Mouse (Mus musculus) cortical plate, adult 2 months (tissue): ENCODE measurements at regions not wholly inside any gene's neighbourhood (a gene's known extent, or its start where the extent isn't known, plus 50 kb on each side); places are given as distances from the start of the nearest gene placed in this dataset.

ENCODE experiments used
- CTCF ChIP-seq: fragments of 200-500 bp; IDR thresholded peaks from 2 replicates; pipeline ENCODE4 v1.5.1; 2011; ENCODE audit warnings: mild to moderate bottlenecking, control low read depth, low read length; ENCODE audit not compliant: insufficient read depth; ENCODE audit errors: extremely low read depth
- POLR2A ChIP-seq: fragments of 200-500 bp; IDR thresholded peaks from 2 replicates; pipeline ENCODE4 v1.6.1; 2011; ENCODE audit warnings: mild to moderate bottlenecking, low read length, control low read depth; ENCODE audit not compliant: insufficient read depth; ENCODE audit errors: extremely low read depth

DNA sequence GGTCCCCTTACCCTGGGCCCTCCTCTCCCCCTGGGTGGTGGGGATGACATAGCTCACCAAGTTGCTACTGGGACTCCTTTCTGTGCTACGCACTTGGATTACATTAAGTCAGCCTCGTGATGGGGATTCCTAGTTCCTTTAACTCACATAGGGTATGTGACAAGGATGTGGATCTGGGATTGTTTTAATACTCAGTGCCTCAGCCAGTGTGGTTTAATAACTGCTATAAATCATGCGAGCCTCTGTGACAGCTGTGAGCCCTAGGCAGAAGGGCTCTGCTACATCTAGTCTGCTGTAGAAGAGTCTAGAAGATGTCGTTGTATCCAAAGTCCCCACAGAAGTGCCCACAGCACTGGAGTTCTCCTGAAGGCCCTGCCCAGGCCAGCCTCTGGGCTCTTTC, 796.5 kb upstream of the Car8 start:
- TF ChIP-seq POLR2A (no peak), CTCF (no peak)
